Mouse (Mus musculus): ENCODE data around the gene Arhgef17. TPM values are rescaled to one million over a fixed set of nuclear protein-coding genes. Genes with fewer than 3 reads are reported as not detected.

Arhgef17 gene
- 5.0 and 6.5 TPM in 2 replicates for polyA plus RNA-seq (2012; rRNA removed)

- 1% methylated on average over 35 of the region's 35 CpGs for WGBS
- no peak for DNase-seq (ENCODE audit: low read depth, low spot score)
Observed at GRCm38 (mm10) chr7:100931926-100932480, at the start of gene Arhgef17. Arhgef17 (minus strand) TSS chr7:100932107.

GRCm38 (mm10) chr7:100979175-100979574, 47.3 kb upstream of the Arhgef17 start:
- WGBS = 14% methylated on average over 2 of the region's 2 CpGs
- no peak for DNase-seq (ENCODE audit: low read depth, low spot score)

DNA sequence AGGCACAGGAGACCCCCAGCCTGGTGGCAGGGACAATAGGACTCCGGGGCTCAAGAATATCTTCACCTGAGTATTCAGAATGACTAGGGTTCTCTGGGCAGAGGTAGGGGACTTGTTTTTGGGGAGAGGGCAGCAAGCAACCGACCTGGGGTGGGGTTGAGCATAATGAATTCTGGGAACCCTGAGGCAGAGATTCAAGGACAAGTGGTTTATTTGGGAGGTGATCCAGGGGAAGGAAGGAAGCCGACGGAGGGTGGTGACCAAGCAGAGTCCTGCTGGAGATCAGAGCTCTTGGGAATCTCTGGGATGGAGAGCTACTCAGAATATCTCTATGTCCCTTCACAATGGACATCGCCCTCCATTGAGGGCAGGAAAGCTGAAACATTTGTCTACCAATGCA, 46.3 kb upstream of the Arhgef17 start:
- 66% methylated on average over 5 of the region's 5 CpGs for WGBS
- no peak for DNase-seq (ENCODE audit: low read depth, low spot score)

GRCm38 (mm10) chr7:100974135-100974903, 42.4 kb upstream of the Arhgef17 start, which contains the start of gene P2ry6:
P2ry6 (minus strand) TSS chr7:100974649.
- DNase-seq (ENCODE audit: low read depth, low spot score) = no peak
- WGBS = 4% methylated on average over 36 of the region's 36 CpGs

- DNase-seq (ENCODE audit: low read depth, low spot score) = no peak
- 46% methylated on average over 3 of the region's 3 CpGs for WGBS
Observed at GRCm38 (mm10) chr7:100972875-100973274, 41.0 kb upstream of the Arhgef17 start.

GRCm38 (mm10) chr7:100968874-100969659, 37.2 kb upstream of the Arhgef17 start:
- no peak for DNase-seq (ENCODE audit: low read depth, low spot score)
- 71% methylated on average over 10 of the region's 10 CpGs for WGBS

GRCm38 (mm10) chr7:100968376-100968775, 36.5 kb upstream of the Arhgef17 start:
- no peak for DNase-seq (ENCODE audit: low read depth, low spot score)
- 40% methylated on average over 6 of the region's 6 CpGs for WGBS

DNA sequence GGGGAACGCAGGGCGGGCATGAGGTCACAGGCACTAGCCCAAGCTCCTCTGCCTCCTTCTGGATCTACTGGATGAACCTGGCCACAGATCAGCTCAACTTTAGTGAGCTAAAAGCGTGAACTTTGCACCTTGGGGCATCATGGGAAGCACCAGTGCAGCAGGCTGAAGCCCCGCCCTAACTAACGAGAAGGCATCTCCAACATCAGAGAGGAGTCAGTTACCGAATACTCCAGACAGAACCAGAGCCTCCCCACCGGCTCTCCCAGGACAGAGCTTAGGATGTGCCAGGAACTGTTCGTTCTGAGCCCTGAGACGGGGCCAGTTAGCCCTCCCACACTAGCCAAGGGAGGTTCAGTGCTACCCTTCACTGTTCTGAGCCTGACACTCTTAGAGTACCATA, 35.9 kb upstream of the Arhgef17 start:
- no peak for DNase-seq (ENCODE audit: low read depth, low spot score)
- 31% methylated on average over 9 of the region's 9 CpGs for WGBS

DNA sequence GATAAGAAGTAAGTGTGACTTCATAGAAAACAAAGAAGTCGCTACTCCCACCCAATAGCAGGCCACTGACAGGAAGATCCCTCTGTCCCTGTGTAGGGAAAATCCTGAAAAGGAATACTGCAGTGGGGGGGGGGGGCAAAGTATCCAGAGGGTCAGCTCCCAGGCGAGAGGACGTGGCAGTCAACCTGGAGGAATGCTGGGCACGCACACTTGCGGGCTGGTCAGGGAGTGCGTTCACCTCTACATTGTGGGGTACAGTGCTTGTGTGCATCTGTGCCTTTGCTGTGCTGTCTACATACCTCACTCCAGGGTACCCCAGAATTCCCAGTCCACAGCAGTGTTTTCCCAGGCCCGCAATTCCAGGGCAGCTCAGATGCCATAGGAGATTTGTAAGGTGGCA, 34.1 kb upstream of the Arhgef17 start:
- no peak for DNase-seq (ENCODE audit: low read depth, low spot score)
- whole genome bisulfite sequencing = 91% methylated on average over 7 of the region's 7 CpGs

DNA sequence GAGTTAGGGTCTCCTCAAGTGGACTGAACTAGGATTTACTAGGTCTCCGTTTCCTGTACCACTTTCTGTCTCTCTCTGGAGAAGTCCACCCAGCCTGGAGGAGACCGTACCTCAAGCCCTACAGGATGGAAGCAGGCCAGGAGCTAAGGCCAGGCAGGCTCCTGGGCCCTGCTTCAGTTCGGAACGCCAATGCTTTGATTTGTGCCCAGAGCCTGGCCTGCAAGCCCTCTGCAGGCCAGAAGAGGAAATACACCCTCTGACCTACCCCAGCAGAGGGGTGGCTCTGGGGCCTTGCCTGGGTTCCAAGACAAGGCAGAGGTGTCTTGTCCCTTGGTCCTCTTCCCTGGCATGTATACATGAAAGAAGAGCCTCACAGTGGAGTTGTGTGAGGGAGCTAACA, 33.2 kb upstream of the Arhgef17 start:
- WGBS = 30% methylated on average over 4 of the region's 4 CpGs
- no peak for DNase-seq (ENCODE audit: low read depth, low spot score)

DNA sequence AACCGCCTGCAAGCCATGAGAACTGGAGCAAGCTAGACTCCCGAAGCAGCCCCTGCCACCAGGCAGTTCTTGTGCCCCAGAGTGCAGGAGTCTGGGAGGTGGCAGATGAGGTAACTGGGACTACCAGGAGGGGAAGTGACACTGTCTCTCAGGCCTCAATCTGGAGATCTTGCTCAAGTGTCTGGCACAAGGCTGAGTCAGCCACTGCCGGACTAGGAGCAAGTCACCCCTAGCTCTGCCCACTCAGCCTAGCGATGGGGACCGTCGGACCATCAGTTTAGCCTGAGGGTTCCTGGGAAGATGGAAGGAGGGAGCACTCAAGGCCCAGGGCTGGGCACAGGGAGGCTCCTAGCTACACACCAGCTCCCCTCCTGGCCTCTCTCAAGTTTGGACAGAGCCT, 32.3 kb upstream of the Arhgef17 start:
- WGBS = 75% methylated on average over 6 of the region's 6 CpGs

GRCm38 (mm10) chr7:100963381-100963780, 31.5 kb upstream of the Arhgef17 start:
- DNase-seq (ENCODE audit: low read depth, low spot score) = no peak

More for the DNA sequence above, 32.3 kb upstream of the Arhgef17 start:
- DNase-seq (ENCODE audit: low read depth, low spot score) = no peak

DNA sequence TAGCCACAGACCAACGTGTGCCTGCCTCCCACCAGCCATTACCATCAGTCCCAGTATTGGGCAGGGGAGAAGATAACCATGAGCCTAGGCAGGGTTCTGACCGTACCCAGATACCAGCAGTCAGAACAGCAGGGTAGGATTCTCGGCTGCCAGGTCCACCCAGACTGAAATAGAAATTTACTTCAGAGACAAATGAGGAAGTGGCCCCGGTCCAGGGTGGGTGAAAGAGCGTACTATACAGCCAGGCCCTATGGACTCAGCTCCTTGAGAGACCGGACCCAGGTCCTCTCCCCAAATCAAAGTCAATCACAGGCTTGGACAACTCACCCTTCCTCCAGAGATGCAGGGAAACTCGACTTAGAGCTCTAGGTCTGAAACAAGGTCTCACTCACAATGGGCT, 29.2 kb upstream of the Arhgef17 start:
- DNase-seq (ENCODE audit: low read depth, low spot score) = no peak
- 51% methylated on average over 7 of the region's 7 CpGs for WGBS

More at GRCm38 (mm10) chr7:100963381-100963780, 31.5 kb upstream of the Arhgef17 start:
- WGBS = 84% methylated on average over 8 of the region's 8 CpGs

GRCm38 (mm10) chr7:100960462-100960861, 28.6 kb upstream of the Arhgef17 start:
- WGBS = 75% methylated on average over 2 of the region's 2 CpGs
- no peak for DNase-seq (ENCODE audit: low read depth, low spot score)

DNA sequence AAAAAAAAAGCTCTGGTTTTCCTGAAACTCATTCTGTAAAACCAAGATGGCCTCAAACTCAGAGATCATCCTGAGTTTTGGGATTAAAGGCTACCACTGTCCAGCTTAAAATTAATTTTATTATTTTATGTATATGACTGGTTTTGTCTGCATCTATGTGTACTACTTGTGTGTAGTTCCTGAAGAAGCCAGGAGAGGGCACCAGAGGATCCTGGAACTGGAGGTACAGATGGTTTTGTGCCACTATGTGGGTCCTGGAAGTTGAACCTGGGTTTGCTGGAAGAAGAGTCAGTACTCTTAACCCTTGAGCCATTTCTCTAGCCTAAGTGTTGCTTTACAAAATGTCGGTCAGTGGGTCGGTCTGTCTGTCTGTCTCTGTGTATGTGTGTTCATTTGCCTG, 26.5 kb upstream of the Arhgef17 start:
- DNase-seq (ENCODE audit: low read depth, low spot score) = no peak
- 93% methylated on average over 2 of the region's 2 CpGs for WGBS

GRCm38 (mm10) chr7:100952686-100953085, 20.8 kb upstream of the Arhgef17 start:
- no peak for DNase-seq (ENCODE audit: low read depth, low spot score)
- WGBS = 84% methylated on average over 7 of the region's 7 CpGs

- WGBS = 51% methylated on average over 2 of the region's 2 CpGs
- no peak for DNase-seq (ENCODE audit: low read depth, low spot score)
Observed at GRCm38 (mm10) chr7:100951903-100952302, 20.0 kb upstream of the Arhgef17 start.

DNA sequence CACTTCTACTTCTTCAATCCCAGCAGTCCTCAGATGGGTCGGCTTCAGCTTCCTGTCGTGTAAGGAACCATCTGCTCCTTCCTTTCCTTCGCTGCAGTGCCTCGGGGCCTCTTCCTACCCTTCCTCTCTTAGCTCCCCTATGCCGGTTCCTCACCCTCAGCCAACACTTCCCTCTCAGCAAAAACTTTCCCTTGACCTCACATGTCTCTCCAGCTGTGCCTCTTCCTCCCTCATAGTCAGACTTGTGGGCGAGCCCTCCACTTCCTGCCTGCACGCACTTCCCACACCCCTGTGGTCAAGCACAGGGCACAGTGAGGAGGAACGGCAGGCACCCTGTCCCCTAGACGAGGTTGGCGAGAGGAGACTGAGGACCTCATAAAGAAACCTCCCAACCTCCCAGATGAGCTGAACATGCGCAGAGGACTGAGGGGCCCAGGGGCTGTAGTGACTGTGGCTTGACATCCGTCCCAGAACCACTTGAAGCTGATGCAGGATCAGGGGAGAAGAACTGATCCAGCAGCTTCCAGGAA, 18.6 kb upstream of the Arhgef17 start:
- no peak for DNase-seq (ENCODE audit: low read depth, low spot score)
- 61% methylated on average over 12 of the region's 12 CpGs for WGBS

DNA sequence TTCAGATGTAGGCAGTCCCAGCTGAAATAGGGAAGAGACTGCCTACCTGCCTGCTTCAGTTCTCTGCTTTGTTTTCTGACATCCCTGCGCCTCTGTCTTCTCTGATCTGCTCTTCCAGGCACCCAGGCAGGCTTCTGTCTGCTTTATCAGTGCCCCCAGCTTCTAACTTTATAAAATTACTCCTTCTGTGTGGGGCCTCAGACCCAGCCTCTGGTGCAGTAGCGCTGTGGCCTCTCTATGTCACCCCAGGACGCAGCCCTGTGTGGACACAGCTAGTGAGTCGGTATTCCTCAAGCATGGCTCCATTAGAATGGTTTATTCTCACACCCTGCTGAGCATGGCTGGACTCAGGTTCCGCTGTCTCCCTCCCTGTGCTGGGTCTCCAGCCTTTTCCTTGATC, 18.1 kb upstream of the Arhgef17 start:
- DNase-seq (ENCODE audit: low read depth, low spot score) = no peak
- WGBS = 84% methylated on average over 5 of the region's 5 CpGs

- 79% methylated on average over 5 of the region's 5 CpGs for WGBS
Observed at GRCm38 (mm10) chr7:100944738-100945137, 12.8 kb upstream of the Arhgef17 start.

More at GRCm38 (mm10) chr7:100944738-100945137, 12.8 kb upstream of the Arhgef17 start:
- DNase-seq (ENCODE audit: low read depth, low spot score) = no peak
